7 mouse cellular contexts compared by ENCODE assay signal in genomic region chr11:32644010-32644409, GRCm38 (mm10). TPM values are rescaled to one million over a fixed set of nuclear protein-coding genes. Genes with fewer than 3 reads are reported as not detected.
A peak's percentile ranks its signal among the peaks of the same experiment; 100 is the strongest.
DNase-seq lines count a peak whose midpoint lies in the region; ATAC-seq and TF ChIP-seq lines count a peak whose summit lies in the region.

No protein-coding gene starts in this region.

- H3K4me2 ChIP-seq in limb, embryonic 15.5 days = peak overlapping the region; percentile 73
- H3K4me2 ChIP-seq in stomach, embryonic 16.5 days (ENCODE audit: low read depth, low read length) = peak overlapping the region; percentile 84

- H3K4me3 ChIP-seq in spleen, adult 2 months (ENCODE audit: extremely low read depth, insufficient read depth, insufficient read length) = 0 out of 2 replicates have a peak overlapping the region, but pooled peaks have one; percentile 69
- H3K4me3 ChIP-seq in embryonic fibroblast, embryonic 13.5 days (ENCODE audit: insufficient read depth, low read length) = peak overlapping the region; percentile 63
- H3K4me3 ChIP-seq in limb, embryonic 15.5 days = peak overlapping the region; percentile 94
- H3K4me3 ChIP-seq in stomach, embryonic 16.5 days (replicated peaks; ENCODE audit: low read length) = peak overlapping the region; percentile 74

- intact Hi-C loops in left cerebral cortex, postnatal 36 days (cut with DNase I) = loop anchor here (5.0 to 10.0 kb wide), 3 partner anchors 48 to 501 kb away; partner anchors contain the start of gene Fgf18

- no peak overlapping the region for H3K27ac ChIP-seq in spleen, adult 2 months (ENCODE audit: insufficient read depth, low read length)
- H3K27ac ChIP-seq in embryonic fibroblast, embryonic 13.5 days (ENCODE audit: insufficient read depth, low read length) = peak overlapping the region; percentile 93; the same call in 1 of the 2 replicates
- peak overlapping the region; percentile 99 for H3K27ac ChIP-seq in limb, embryonic 15.5 days
- peak overlapping the region; percentile 98 for H3K27ac ChIP-seq in stomach, embryonic 16.5 days (ENCODE audit: low read length)

- DNase-seq in spleen, adult 2 months (ENCODE audit: low read depth in 1 of 2, low spot score in 2 of 2) = peak in 1 of 2 experiments; percentile 17
- no peak for DNase-seq in spleen, adult 18-20 months
- DNase-seq in ovary, adult 18-20 months (ENCODE audit: low spot score) = no peak
- no peak for DNase-seq in left cerebral cortex, postnatal 36 days (ENCODE audit: low spot score in 2 of 2)

- H3K9me3 ChIP-seq in limb, embryonic 15.5 days = no peaks in the 10 kb centered on the region
- H3K9me3 ChIP-seq in stomach, embryonic 16.5 days (replicated peaks; ENCODE audit: control insufficient read depth, low read length) = no peaks in the 10 kb centered on the region

- no peaks in the 10 kb centered on the region for H3K27me3 ChIP-seq in spleen, adult 2 months (ENCODE audit: control insufficient read depth, insufficient read depth, low read length)
- H3K27me3 ChIP-seq in limb, embryonic 15.5 days = no peaks in the 10 kb centered on the region
- no peaks in the 10 kb centered on the region for H3K27me3 ChIP-seq in stomach, embryonic 16.5 days (ENCODE audit: control insufficient read depth, insufficient read depth, low read length)

- peak overlapping the region; percentile 98 for H3K9ac ChIP-seq in limb, embryonic 15.5 days
- H3K9ac ChIP-seq in stomach, embryonic 16.5 days (ENCODE audit: low read length) = peak overlapping the region; percentile 99

- ATAC-seq in limb, embryonic 15.5 days (ENCODE audit: insufficient number of reproducible peaks, low FRiP score, low TSS enrichment, low read depth) = no peak
- ATAC-seq in stomach, embryonic 16.5 days (ENCODE audit: insufficient read depth, low FRiP score) = no peak

- H3K36me3 ChIP-seq in spleen, adult 2 months (ENCODE audit: control insufficient read depth, insufficient read depth, low read length) = no peaks in the 10 kb centered on the region
- no peaks in the 10 kb centered on the region for H3K36me3 ChIP-seq in limb, embryonic 15.5 days
- H3K36me3 ChIP-seq in stomach, embryonic 16.5 days (ENCODE audit: control insufficient read depth, insufficient read depth, low read length) = no peaks in the 10 kb centered on the region; the same call in 1 of the 2 replicates

- 4% methylated on average over 3 of the region's 3 CpGs for WGBS in spleen, adult 2 months
- 26% methylated on average over 3 of the region's 3 CpGs for WGBS in limb, embryonic 15.5 days
- 17% methylated on average over 3 of the region's 3 CpGs for WGBS in stomach, embryonic 16.5 days

- H3K4me1 ChIP-seq in spleen, adult 2 months (ENCODE audit: control insufficient read depth, insufficient read depth, insufficient read length) = peaks cover 6% of the 10 kb centered on the region; the same call in 1 of the 2 replicates
- H3K4me1 ChIP-seq in embryonic fibroblast, embryonic 13.5 days (ENCODE audit: control insufficient read depth, insufficient read depth, low read length) = peaks cover 15% of the 10 kb centered on the region
- peaks cover 23% of the 10 kb centered on the region for H3K4me1 ChIP-seq in limb, embryonic 15.5 days
- H3K4me1 ChIP-seq in stomach, embryonic 16.5 days (ENCODE audit: control insufficient read depth, insufficient read depth, low read length) = peaks cover 20% of the 10 kb centered on the region

- no peak for TF ChIP-seq POLR2A in spleen, adult 2 months (IDR thresholded peaks at IDR 0.05; ENCODE audit: low read depth, low read length)
- no peak for TF ChIP-seq POLR2A in embryonic fibroblast, embryonic 13.5 days (IDR thresholded peaks at IDR 0.05; ENCODE audit: low read depth, low read length)

- no peak for TF ChIP-seq CTCF in spleen, adult 2 months (IDR thresholded peaks at IDR 0.05; ENCODE audit: extremely low read depth, insufficient read depth, insufficient read length, insufficient replicate concordance)
- no peak for TF ChIP-seq CTCF in embryonic fibroblast, embryonic 13.5 days (IDR thresholded peaks at IDR 0.05; ENCODE audit: borderline replicate concordance, insufficient read depth, low read length)

RNA-seq across cellular contexts. Expression of gene Fbxw11, which starts 1.5 kb away (rescaled TPM):
- polyA plus RNA-seq in spleen, adult 2 months (2012; rRNA removed) = 20.2 and 23.6 TPM in 2 replicates
- polyA plus RNA-seq in embryonic fibroblast, embryonic 13.5 days (2011; ENCODE audit: insufficient read length, low read depth, missing spikeins) = 72.6 and 77.9 TPM in 2 replicates
- polyA plus RNA-seq in limb, embryonic 15.5 days (2015; fragmentation: Nextera tagmentation; extraction: Ambion mirVana) = 65.6 and 76.9 TPM in 2 replicates
- 61.1 and 65.0 TPM in 2 replicates for polyA plus RNA-seq in stomach, embryonic 16.5 days (2015; fragmentation: Nextera tagmentation; extraction: Ambion mirVana)
- 100 to 1,000 TPM; 119 to 124 TPM for total RNA-seq in left cerebral cortex, postnatal 36 days (2021)
